Mouse (Mus musculus): Measurements from ENCODE around the gene Polr3a.

DNA sequence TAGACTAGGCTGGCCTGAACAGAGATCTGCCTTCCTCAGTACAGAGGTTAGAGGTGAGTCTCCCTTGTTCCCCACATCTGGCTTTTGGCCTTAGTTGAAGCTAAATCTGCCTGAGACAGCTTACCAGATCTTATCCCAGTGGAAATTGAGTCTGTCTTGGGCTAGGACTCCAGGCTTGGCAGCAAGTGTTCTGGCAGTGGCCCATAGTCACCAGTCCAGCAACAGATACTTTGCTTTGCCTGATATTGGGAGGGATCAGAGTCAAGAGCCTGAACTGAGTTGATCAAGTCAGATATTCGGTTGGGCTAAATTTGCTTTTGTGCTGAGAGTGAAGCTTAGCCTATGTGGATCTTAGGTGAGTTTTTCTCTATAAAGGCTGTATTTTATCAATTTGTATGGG is 9.6 kb upstream of the Polr3a start:
- TF ChIP-seq EP300 (IDR thresholded peaks at IDR 0.05; ENCODE audit: low read depth) (no peak), CTCF (IDR thresholded peaks at IDR 0.05; ENCODE audit: low read depth) (no peak)
